Mouse (Mus musculus): ENCODE results near the gene Prdx4. TPM values are rescaled to one million over a fixed set of nuclear protein-coding genes. Genes with fewer than 3 reads are reported as not detected.
A peak's percentile ranks its signal among the peaks of the same experiment; 100 is the strongest.
"Not testable (repeated sequence)": the region's sequence is repeated elsewhere in the genome, so short reads cannot be mapped to it uniquely, and the experiment has no call there.

Prdx4 gene
- 83.4 and 93.1 TPM in 2 replicates for polyA plus RNA-seq (2015; fragmentation: Nextera tagmentation; extraction: Ambion mirVana)

DNA sequence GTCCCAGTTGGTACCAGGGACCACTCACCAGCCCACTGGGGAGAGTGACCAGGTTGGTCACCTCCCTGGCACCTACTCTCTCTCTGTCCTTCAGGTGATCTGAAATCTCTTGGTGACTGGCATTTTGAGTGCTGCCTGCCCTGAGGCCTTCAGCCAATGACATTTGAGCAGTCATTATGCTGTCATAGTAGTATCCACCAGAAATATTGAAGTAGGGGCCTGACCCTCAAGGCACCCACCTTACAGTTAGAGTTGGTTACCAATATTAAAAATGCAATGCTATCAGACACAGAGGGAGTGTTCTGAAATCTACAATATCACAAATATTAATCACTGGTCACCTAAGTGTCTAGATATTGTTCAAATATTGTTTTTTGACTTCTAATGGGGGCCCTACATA, at the start of gene Prdx4:
Prdx4 (minus strand) TSS at position 101 of the 400 bp plus-strand sequence.
- DNase-seq (ENCODE audit: low spot score): no peak

DNA sequence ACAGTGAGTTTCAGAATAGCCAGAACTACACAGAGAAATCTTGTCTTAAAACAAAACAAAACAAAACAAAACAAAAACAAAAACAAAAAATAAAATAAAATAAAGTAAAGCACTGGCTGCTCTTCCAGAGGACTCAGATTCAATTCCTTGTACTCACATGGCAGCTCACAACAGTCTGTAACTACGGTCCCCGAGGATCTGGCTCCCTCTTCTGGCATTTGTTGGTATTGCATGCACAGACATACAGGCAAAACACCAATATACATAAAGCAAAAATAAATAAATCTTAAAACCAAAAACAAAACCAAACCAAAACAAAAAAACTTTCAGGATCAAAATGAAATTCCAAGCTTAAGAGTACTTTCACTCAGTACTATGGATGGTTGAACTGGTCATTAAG, 36.0 kb upstream of the Prdx4 start:
- DNase-seq (ENCODE audit: low spot score): peak; percentile 37

DNA sequence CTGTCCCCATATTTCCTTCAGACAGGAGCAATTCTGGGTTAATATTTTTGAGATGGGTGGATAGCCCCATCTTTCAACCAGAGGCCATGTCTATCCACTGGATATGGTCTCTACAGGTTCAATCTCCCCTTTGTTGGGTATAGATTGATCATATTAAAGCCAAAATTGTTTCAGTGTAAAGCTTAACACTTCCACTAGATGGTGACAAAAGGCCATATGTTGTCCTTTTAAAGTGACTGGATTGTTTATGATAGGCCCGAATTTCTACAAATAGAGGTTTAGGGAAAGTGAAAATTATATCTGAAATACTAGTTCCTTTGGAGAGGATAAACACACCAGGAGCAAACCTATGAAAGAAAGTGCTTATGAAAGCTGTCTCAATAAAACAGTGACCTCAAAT, 34.9 kb upstream of the Prdx4 start:
- no peak for DNase-seq (ENCODE audit: low spot score)

DNA sequence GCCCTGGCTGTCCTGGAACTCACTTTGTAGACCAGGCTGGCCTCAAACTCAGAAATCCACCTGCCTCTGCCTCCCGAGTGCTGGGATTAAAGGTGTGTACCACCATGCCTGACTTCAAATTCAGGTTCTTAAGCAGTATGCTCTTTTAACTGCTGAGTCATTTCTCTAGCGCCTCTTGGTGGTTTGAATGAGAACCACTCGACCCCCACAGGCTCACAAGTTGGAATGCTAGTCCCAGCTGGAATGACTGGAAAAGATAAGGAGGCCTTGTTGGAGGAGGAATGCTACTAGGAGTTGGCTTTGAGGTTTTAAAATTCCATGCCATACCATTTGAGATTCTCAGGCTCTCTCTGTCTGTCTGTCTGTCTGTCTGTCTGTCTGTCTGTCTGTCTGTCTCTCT, 29.6 kb upstream of the Prdx4 start:
- DNase-seq (ENCODE audit: low spot score): not testable (repeated sequence)

DNA sequence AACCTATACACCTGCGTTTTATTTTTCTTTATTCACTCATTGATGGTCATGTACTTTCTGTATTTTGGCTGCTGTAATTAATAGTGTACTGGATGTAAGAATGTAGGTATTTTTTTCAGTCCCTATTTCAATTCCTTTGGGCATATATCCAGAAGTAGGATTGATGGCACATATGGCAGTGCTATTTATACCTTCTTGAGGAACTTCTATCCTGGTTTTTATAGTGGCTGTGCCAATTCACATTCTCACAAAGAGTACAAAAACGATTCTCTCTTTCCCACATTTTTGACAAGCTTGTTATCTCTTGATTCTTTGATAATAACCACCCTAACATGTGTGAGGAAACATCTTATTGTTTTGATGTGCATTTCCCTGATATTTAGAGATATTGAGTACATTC, 24.5 kb upstream of the Prdx4 start:
- no peak for DNase-seq (ENCODE audit: low spot score)

DNA sequence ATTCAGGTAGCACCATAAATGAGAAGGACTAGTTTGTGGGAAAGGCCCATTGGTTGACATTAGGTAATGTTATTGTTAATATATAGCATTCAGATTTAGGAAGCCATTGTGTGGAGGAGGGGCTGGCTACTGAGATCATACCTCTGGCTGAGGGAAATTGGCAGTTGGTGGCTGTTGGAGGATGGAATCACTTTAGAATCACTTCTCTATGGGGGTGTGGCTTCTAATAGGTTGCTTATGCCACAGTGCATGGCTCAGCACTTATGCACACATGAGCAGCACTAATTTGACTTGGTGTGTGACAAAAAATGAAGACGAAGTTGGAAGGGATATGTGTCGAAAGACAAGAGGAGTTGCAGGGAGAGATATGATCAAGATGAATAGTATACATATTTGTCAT, 5.7 kb upstream of the Prdx4 start:
- no peak for DNase-seq (ENCODE audit: low spot score)

DNA sequence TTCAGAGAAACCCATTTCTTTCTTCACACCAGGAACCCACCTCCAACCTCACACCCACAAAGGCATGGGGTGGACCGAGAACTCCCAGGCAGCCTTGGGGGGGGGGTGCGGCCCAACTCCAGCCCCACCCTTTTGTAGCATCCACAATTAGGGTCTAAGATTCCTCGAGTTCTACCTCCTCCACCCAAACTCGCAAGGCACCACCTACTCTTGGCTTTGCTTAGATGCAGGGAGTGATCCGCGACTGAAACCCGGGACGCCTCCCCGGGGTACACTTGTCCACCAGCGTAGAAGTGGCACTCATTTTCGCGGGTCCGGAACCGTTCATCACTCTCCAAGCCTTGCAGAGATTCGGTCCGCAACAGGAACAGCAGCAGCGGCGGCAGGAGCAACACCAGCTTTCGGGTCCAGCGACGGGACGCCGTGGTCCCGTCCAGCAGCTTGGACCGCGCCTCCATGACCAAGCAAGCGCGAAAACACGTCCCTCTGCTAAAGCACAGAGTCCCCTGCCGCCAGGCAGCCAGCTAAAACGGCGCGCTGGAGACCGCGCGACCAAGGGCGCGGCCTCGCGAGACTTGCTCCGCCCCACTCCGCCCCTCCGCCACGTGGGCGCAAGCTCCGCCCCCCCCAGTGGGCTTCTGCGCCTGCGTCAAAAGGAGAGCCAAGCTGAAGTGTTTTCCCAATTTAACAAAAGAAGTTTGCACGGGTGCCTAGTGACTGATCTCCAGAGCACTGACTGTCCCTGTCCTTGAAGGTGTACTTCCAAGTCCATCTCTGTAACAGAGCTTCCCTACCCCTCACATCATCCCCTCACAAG, 2.4 kb downstream of the Prdx4 start:
- peak; percentile 77 for DNase-seq (ENCODE audit: low spot score)

DNA sequence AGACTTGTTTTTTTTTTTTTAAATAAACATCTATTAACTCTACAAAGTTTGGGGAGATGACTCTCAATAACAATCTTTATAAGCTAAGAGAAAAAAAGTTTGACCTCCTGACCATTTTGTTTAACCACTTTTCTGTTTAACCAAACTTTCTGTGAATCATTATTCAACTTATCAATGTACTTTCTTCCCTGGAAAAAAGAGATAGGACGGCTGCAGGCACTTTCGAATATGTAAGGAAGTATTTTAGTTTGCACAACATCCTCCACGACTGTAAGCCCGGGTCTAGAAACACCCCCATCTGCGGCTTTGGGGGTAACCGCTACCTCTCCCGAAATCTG, 3.0 kb downstream of the Prdx4 start:
- peak; percentile 24 for DNase-seq (ENCODE audit: low spot score)

DNA sequence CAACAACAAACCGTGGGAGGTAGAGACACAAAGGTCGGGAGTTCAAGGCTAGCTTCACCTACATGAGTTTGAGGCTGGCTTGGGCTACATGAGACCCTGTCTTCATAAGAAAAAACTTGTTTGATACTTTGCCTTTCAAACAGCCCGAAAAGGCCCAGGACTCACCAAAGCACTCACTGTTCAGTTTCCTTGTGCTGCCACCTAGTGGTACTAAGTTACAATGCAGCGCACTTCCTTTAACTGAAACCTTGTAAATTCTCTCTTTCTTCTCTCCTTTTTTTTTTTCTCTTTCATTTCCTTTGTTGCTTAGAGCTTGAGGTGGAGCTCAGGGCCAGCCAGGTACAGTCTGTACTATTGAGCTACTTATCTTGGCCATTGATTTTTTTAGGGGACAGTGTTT, 22.5 kb downstream of the Prdx4 start:
- peak; percentile 56 for DNase-seq (ENCODE audit: low spot score)

DNA sequence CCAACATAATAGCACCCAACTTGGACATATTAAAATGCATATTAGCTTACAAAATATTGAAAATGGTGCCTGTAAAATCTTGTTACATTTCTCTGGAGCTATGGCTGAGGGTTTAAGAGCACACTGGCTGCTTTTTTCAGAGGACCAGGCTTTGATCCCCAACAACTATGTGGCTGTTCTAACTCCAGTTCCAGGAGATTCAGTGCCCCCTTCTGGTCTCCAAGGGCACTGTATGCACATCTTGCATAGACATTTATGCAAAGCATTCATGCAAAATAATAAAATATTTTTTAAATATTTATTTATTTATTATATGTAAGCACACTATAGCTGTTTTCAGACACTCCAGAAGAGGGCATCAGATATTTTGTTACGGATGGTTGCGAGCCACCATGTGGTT, 34.2 kb downstream of the Prdx4 start:
- DNase-seq (ENCODE audit: low spot score): no peak

DNA sequence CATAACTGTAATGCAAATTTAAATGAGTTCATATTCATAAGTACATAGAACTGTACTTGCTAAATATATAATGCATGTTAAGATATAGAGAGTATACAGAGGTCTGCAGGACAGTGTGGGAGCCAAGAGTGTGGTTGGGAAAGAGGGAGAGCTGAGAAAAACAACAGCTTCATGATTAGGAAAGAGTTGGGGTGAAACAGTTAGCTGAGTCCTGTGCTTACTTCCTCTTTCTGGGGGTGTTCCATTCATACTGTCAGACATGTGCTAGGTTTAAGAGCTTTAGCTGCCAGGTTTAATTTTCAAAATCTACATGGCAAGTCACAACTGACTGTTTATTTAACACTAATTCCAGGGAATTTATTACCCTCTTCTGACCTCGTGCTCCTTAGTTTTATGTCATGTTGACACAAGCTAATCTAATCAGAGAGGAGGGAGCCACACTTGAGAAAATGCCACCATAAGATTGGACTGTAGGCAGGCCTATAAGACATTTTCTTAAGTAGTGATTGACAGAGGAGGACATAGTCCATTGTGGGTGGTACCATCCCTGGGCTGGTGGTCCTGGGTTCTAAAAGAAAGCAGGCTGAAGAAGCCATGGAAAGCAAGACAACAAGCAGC, 60.0 kb downstream of the Prdx4 start:
- no peak for DNase-seq (ENCODE audit: low spot score)

DNA sequence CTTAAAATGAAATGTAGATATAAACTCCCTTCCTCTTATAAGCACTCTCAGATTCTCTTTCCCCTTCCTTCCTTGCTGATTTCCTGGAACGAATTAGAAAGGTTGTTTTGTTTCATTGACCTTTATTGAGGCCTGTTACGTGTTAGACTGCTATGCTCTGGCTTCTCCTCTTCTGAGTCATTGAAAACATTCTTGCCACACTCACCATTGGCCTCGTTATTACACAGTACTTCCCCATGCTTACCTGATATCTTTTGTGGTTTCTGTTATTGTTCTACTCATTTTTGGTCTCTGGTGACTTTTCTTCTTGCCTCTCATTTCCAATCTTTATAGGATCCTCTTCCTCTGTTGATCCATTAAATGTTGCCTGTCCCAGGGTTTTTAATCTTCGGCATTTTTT, 62.1 kb downstream of the Prdx4 start:
- no peak for DNase-seq (ENCODE audit: low spot score)

Other genes starting within 250 kb of the Prdx4 start
- gene Magea2, start 247.1 kb downstream of the Prdx4 start, polyA plus RNA-seq (2015; fragmentation: Nextera tagmentation; extraction: Ambion mirVana): not detected in 2 replicates
- not detected in 2 replicates for gene Cldn34b2, start 212.3 kb downstream of the Prdx4 start, polyA plus RNA-seq (2015; fragmentation: Nextera tagmentation; extraction: Ambion mirVana)
- 212 and 244 TPM in 2 replicates for gene Sat1, start 124.3 kb downstream of the Prdx4 start, polyA plus RNA-seq (2015; fragmentation: Nextera tagmentation; extraction: Ambion mirVana)
- gene Acot9, start 78.3 kb downstream of the Prdx4 start, polyA plus RNA-seq (2015; fragmentation: Nextera tagmentation; extraction: Ambion mirVana): 40.7 and 42.9 TPM in 2 replicates